Mouse (Mus musculus): ENCODE results near the gene Rps6kl1.

DNA sequence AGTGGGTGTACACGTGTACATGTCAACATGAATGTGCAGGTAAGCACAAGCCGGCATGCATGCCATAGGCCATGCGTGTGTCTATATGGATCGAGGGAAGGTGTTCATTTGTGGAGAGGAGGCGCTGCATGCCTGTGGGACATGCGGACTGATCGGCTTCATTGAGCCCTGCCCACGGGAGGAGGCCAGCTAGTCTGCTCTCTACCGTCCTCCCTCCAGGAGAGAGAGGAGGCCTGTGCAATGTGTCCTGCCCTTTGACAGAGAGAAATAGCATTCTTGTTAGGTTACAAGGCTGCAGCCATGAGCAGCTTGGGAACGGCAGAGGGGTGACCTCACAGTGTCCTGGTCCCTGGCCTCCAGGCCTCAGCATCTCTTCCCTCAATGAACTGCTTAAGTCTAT is 45.1 kb upstream of the Rps6kl1 start:
- TF ChIP-seq CTCF (IDR thresholded peaks at IDR 0.05; ENCODE audit: low read depth, low read length) = no peak
- TF ChIP-seq POLR2A (IDR thresholded peaks at IDR 0.05; ENCODE audit: extremely low read depth, insufficient read depth, low read length) = no peak

Data from liver, adult 2 months (tissue).